Mouse (Mus musculus) stomach, postnatal 0 days (tissue): ENCODE results near the gene Adora1. TPM values are rescaled to one million over a fixed set of nuclear protein-coding genes. Genes with fewer than 3 reads are reported as not detected.
A peak's percentile ranks its signal among the peaks of the same experiment; 100 is the strongest.

Experiments
- ATAC-seq: fragments of 200-750 bp; cut with Nextera tagmentation; 2 replicates; pipeline ENCODE4 v1.8.0; 2017; ENCODE audit not compliant: low FRiP score, low TSS enrichment
- DNase-seq: peaks from one replicate; pipeline ENCODE4 v3.0.0-alpha.2; 2016; ENCODE audit warnings: low spot score
- H3K27ac ChIP-seq: fragments of 300-500 bp; sonication (generic); replicated peaks from 2 replicates; pipeline ENCODE4 v1.5.1; 2014; ENCODE audit warnings: mild to moderate bottlenecking, control low read depth
- H3K27me3 ChIP-seq: fragments of 300-500 bp; sonication (generic); 2 replicates; pipeline ENCODE4 v1.6.1; 2014; ENCODE audit warnings: low read length; ENCODE audit not compliant: control insufficient read depth, insufficient read depth
- H3K36me3 ChIP-seq: fragments of 300-500 bp; sonication (generic); 2 replicates; pipeline ENCODE4 v1.6.1; 2014; ENCODE audit warnings: low read length, mixed read lengths; ENCODE audit not compliant: control insufficient read depth, insufficient read depth
- H3K4me1 ChIP-seq: fragments of 300-500 bp; sonication (generic); replicated peaks from 2 replicates; pipeline ENCODE4 v1.6.1; 2014; ENCODE audit warnings: antibody characterized with exemption; ENCODE audit not compliant: control insufficient read depth, insufficient read depth
- H3K4me2 ChIP-seq: fragments of 300-500 bp; sonication (generic); replicated peaks from 2 replicates; pipeline ENCODE4 v1.6.1; 2014; ENCODE audit warnings: low read depth, mild to moderate bottlenecking, control low read depth, moderate library complexity
- H3K4me3 ChIP-seq: fragments of 300-500 bp; sonication (generic); 2 replicates; pipeline ENCODE4 v1.5.1; 2014; ENCODE audit warnings: low read depth, low read length, control low read depth
- H3K9ac ChIP-seq: fragments of 300-500 bp; sonication (generic); 2 replicates; pipeline ENCODE4 v1.6.1; 2014; ENCODE audit warnings: mild to moderate bottlenecking, low read length, control low read depth, mixed read lengths
- H3K9me3 ChIP-seq: fragments of 300-500 bp; sonication (generic); 2 replicates; pipeline ENCODE4 v1.6.1; 2016; ENCODE audit warnings: low read length; ENCODE audit not compliant: control insufficient read depth
- CTCF ChIP-seq: IDR thresholded peaks from 2 replicates; pipeline ENCODE4 v1.5.1; 2016; ENCODE audit warnings: antibody characterized with exemption, low read depth, mild to moderate bottlenecking, moderate library complexity
- EP300 ChIP-seq: optimal IDR thresholded peaks from 2 replicates; pipeline ENCODE3; 2016; ENCODE audit warnings: antibody characterized with exemption
- WGBS: fragments of 180-500 bp; shearing (Covaris S2); extraction: QIAGEN DNeasy Blood & Tissue Kit; methylation state at CpG from one replicate; pipeline ENCODE4 v1.1.7; 2014; 5-methylcytosine and 5-hydroxymethylcytosine counted together
- polyA plus RNA-seq: library from polyadenylated mRNA; unstranded; fragments of >200 nt; fragmentation: Nextera tagmentation; extraction: Ambion mirVana; gene quantifications from 2 replicates; pipeline ENCODE4 v1.2.1, GENCODE M21; 2015

The Adora1 gene
- polyA plus RNA-seq, 1 experiment from 2014 or later: 11.2 TPM

DNA sequence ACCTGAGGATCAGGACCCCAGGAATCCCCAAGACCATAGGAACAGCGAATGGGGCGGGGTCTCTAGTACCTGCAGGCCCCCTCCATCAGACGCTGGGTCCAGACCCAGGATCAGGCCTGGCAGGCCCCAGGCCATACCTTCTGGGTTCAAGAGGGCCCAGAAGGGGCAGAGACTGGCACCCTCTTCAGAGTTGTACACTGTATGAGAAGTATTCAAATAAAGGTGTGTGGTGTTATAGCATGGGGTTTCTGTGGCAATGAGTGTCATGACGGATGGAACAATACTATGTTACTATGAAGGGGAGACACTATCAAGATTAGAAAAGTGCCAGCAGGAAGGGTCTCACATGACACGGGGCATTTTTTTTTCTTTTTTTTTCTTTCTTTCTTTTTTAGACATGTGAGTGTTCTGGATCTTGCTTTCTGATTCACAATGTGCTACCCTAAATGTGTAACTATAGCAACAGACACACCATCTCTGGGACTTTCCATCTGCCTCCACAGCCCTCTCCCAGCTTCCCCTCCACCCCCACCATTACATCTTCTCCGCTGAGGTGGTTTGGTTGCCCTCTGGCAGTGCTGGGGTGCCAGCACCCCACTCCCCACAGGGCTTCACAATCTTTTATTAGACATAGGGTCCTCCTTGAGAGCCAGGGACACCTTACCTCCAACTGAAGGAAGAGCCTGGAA lies 34.1 kb downstream of the Adora1 start:
- Histone ChIP-seq H3K9ac (no peak overlapping the region), H3K4me3 (no peak overlapping the region), H3K36me3 (no peaks in the 10 kb centered on the region), H3K27ac (no peak overlapping the region), H3K9me3 (no peaks in the 10 kb centered on the region), H3K4me2 (no peak overlapping the region), H3K27me3 (no peaks in the 10 kb centered on the region), H3K4me1 (no peaks in the 10 kb centered on the region; the same call in 1 of the 2 replicates)
- DNase-seq (no peak), ATAC-seq (no peak)
- WGBS: 87% methylated on average over 6 of the region's 6 CpGs
- no peak for TF ChIP-seq EP300
- no peak for TF ChIP-seq CTCF

DNA sequence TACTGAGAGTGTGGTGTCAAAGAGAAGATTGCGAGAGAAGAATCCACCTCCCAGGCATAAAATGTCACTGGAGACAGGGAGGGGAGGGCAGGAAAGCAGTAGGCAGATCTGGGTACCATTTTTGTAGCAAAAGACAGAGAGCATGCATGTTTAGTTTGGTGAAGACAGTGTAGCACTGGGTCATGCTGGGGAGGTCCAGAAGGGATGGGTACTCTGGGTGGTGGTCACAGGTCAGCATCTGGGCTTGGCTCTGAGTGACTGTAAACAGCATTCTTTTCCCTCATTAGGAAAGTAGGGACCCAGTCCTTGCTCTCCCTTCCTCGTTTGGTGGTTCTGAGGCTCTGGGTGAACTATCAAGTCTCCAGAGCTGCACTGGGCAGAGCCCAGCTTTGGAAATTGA lies 34.8 kb downstream of the Adora1 start:
- WGBS: 60% methylated on average over 2 of the region's 2 CpGs
- no peaks in the 10 kb centered on the region for H3K27me3 ChIP-seq
- no peak overlapping the region for H3K9ac ChIP-seq
- no peaks in the 10 kb centered on the region for H3K9me3 ChIP-seq
- no peaks in the 10 kb centered on the region for H3K36me3 ChIP-seq
- H3K4me2 ChIP-seq: no peak overlapping the region
- TF ChIP-seq CTCF (no peak), EP300 (no peak)
- DNase-seq (no peak), ATAC-seq (no peak)
- H3K4me1 ChIP-seq: no peaks in the 10 kb centered on the region; the same call in 1 of the 2 replicates
- H3K27ac ChIP-seq: no peak overlapping the region
- no peak overlapping the region for H3K4me3 ChIP-seq

DNA sequence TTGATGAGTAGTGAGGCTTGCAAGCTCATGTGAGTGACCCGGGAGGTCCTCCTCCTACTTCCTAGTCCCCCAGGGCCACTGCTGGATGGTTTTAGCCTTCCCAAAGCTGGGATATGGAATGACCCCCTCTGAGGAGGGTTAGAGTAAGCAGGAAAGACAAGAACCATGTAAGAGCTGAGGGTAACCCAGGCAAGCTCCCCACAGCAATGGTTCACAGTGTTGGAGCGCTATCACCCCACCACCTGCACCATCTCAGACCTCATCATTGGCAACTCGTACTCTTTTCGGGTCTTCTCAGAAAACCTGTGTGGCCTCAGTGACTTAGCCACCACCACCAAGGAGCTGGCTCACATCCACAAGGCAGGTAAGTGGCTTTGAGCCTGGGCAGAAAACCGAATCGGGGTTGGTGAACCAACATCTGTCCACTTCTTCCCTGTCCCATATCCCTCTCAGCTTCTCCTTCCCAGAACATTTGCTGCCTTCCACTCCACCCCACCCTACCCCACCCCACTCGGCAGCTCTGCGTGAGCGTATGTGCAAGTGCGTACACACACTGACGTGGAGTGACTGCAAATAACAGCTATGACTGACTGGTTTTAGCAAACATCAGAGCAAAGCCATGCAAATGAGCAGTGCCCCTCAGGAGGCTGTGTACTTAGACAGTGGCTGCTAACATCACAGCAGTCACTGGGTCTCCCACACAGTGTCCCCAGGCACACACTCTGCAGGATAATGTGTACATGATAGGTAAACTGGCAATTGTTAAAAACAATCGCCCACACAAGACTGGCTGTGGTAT lies 36.8 kb downstream of the Adora1 start:
- Histone ChIP-seq H3K36me3 (no peaks in the 10 kb centered on the region), H3K4me1 (peaks cover 4% of the 10 kb centered on the region; the same call in 1 of the 2 replicates), H3K27ac (no peak overlapping the region), H3K4me2 (no peak overlapping the region), H3K9me3 (no peaks in the 10 kb centered on the region), H3K27me3 (no peaks in the 10 kb centered on the region), H3K4me3 (no peak overlapping the region), H3K9ac (no peak overlapping the region)
- DNase-seq (peak; percentile 72), ATAC-seq (peak; percentile 38; the same call in 1 of the 2 replicates)
- TF ChIP-seq EP300 (no peak), CTCF (no peak)
- WGBS: 66% methylated on average over 12 of the region's 12 CpGs

DNA sequence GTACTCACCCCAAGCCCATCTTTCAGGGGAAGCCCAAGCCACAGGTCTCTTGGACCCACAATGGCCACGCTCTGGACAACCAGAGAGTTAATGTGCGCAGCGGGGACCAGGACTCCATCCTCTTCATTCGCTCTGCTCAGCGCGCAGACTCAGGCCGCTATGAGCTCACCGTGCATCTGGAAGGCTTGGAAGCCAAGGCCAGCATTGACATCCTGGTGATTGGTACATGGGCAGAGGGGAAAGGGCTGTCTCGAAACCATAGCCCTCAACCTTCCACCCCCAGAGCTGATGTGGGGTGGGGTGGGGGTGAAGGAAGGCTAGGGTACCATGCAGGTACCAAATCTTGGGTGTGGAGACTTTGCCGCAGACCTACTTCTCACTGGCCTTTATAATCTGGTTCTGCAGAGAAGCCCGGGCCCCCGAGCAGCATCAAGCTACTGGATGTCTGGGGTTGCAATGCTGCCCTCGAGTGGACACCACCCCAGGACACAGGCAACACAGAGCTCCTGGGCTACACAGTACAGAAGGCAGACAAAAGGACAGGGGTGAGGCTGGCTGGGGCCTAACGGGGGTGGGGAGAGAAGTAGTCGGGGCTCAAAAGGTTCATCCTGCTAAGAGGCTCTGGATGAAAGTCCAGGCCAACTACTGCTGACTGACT lies 37.8 kb downstream of the Adora1 start:
- H3K4me1 ChIP-seq: peaks cover 4% of the 10 kb centered on the region; the same call in 1 of the 2 replicates
- no peak for TF ChIP-seq EP300
- TF ChIP-seq CTCF: peak; percentile 46
- H3K9ac ChIP-seq: no peak overlapping the region
- DNase-seq: no peak
- ATAC-seq: no peak
- no peak overlapping the region for H3K27ac ChIP-seq
- H3K4me3 ChIP-seq: no peak overlapping the region
- H3K9me3 ChIP-seq: no peaks in the 10 kb centered on the region
- H3K36me3 ChIP-seq: no peaks in the 10 kb centered on the region
- no peak overlapping the region for H3K4me2 ChIP-seq
- 81% methylated on average over 15 of the region's 15 CpGs for WGBS
- no peaks in the 10 kb centered on the region for H3K27me3 ChIP-seq

GRCm38 (mm10) chr1:134196386-134196785 lies 38.8 kb downstream of the Adora1 start:
- peak; percentile 90 for DNase-seq
- H3K4me2 ChIP-seq: no peak overlapping the region
- peak; percentile 70 for ATAC-seq
- H3K4me3 ChIP-seq: no peak overlapping the region
- WGBS: 57% methylated on average over 4 of the region's 4 CpGs
- no peaks in the 10 kb centered on the region for H3K27me3 ChIP-seq
- H3K27ac ChIP-seq: peak overlapping the region; percentile 58; the same call in 1 of the 2 replicates
- TF ChIP-seq EP300: no peak
- peak; percentile 90 for TF ChIP-seq CTCF
- H3K9me3 ChIP-seq: no peaks in the 10 kb centered on the region
- no peak overlapping the region for H3K9ac ChIP-seq
- H3K36me3 ChIP-seq: no peaks in the 10 kb centered on the region
- H3K4me1 ChIP-seq: peaks cover 4% of the 10 kb centered on the region; the same call in 1 of the 2 replicates
